Mouse (Mus musculus) heart, adult 10 weeks (tissue): ENCODE results near the gene Cmtm1. TPM values are rescaled to one million over a fixed set of nuclear protein-coding genes. Genes with fewer than 3 reads are reported as not detected.

Experiments
- polyA plus RNA-seq: library from polyadenylated mRNA; stranded (reverse); fragments of 350-450 nt; fragmentation: Illumina TruSeq; extraction: RNeasy Lipid Tissue Mini Kit (QIAGEN cat#74804); gene quantifications from one replicate; pipeline ENCODE4 v1.2.3, GENCODE M21; 2014; ENCODE audit warnings: low read depth, low replicate concordance

Gene Cmtm1
- not detected for polyA plus RNA-seq

DNA sequence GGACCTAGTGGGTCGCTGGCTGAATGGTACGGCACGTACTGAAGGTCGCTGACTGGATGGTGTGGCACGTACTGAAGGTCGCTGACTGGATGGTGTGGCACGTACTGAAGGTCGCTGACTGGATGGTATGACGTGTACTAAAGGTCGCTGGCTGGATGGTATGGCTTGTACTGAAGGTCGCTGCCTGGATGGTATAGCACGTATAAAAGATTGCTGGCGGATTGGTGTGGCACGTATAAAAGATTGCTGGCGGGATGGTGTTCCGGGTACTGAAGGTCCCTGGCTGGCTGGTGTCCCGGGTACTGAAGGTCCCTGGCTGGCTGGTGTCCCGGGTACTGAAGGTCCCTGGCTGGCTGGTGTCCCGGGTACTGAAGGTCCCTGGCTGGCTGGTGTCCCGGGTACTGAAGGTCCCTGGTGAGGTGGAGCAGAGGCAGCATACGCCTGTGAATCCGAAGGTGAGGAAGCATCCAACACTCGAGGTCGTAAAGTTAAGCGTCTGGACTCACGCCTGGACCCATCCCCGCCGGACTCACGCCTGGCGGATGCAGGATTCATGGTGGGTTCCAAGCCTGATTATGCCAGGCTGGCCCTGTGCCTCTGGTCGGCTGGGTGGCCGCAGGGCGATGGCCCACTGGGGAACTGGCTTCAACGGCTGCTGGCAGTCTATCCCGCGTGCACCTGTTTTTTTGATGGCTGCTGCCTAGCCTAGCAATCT lies at the start of gene Cmtm1, which contains the start of gene Gm45711:
Cmtm1 (minus strand) TSS at position 705 of the 715 bp plus-strand sequence.
Gm45711 (minus strand) TSS at position 641 of the 715 bp plus-strand sequence.

DNA sequence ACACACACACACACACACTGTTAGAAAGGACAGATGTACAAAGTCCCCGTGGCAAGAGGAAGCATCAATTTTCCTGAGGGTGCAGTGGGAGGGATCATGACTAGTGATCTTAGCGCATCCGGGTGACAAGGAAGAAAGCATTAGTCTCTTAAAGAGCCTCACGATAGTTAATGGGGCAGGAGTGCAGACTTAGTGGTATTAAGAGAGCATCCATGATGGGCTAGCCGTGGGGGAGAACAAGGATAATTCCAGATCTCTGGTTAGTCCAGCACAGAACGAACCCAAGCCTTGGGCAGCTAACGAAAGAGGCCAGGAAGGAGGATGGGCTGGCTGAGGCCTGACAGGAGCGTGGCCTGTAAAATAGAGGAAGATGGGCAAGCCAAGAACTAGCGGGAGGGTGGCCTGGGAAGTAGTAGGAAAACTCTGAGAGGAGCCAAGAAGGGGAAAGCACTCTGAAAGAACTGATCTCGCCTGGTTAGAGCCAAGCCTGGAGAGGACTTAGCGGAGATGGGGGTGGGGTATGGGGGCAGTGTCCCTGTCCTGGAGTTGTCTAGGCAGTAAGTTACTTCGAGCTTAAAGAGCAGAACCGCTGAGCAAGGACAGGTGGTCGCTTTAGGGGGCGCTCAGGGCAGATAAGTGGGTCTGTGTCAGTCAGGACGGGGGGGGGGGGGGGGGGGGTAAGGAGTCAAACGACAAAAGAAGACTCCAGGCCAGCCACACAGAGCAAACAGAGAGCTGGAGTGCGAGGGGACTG lies 29.5 kb upstream of the Cmtm1 start, which contains the start of gene Cmtm3:
Cmtm3 (plus strand) TSS at position 182 of the 754 bp plus-strand sequence.

DNA sequence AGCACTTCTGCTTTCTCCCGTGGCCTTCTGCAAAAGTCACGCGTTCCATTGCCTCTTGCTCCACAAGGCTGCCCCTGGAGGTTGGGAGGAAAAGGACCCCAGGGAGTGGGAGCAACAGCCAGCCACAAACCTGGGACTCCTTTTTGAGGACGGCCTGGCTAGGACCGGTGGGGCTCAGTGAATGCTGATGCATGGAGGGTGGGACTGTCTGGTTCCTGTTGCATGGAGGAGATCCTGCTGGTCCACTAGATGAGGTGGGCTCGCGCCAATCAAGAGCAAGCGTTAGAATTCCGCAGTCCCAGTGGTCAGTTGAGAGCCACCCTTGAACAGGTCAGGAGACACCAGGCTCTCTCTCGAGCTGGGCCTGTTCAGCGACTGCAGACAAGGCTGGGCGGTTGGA lies 12.0 kb upstream of the Cmtm1 start, which contains the start of gene Cmtm2b:
Cmtm2b (plus strand) TSS at position 301 of the 400 bp plus-strand sequence.

DNA sequence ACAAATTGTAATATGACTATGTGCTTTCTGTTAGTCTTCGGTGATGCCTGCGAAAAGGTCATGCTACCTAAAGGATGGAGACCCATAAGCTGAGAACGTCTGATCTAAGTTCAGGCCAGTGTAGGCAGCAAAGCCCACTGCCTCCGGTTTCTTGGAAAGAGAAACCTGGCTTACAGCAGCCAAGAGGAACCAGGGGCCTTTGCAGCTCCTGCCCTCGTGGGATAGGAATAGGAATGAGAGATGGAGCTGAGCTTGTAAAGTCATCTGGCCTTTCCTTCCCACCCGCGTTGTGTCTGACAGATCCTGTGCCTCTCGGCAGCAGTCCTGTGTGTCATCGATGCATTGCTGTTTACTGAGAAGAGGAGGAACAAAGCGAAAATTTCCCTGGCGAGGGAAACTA lies 11.3 kb upstream of the Cmtm1 start, which contains the start of gene Gm11020:
Gm11020 (plus strand) TSS at position 301 of the 400 bp plus-strand sequence.

DNA sequence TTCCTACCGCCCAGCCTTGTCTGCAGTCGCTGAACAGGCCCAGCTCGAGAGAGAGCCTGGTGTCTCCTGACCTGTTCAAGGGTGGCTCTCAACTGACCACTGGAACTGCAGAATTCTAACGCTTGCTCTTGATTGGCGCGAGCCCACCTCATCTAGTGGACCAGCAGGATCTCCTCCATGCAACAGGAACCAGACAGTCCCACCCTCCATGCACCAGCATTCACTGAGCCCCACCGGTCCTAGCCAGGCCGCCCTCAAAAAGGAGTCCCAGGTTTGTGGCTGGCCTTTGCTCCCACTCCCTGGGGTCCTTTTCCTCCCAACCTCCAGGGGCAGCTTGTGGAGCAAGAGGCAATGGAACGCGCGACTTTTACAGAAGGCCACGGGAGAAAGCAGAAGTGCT lies 16.9 kb downstream of the Cmtm1 start, which contains the start of gene Cmtm2a:
Cmtm2a (minus strand) TSS at position 101 of the 400 bp plus-strand sequence.

DNA sequence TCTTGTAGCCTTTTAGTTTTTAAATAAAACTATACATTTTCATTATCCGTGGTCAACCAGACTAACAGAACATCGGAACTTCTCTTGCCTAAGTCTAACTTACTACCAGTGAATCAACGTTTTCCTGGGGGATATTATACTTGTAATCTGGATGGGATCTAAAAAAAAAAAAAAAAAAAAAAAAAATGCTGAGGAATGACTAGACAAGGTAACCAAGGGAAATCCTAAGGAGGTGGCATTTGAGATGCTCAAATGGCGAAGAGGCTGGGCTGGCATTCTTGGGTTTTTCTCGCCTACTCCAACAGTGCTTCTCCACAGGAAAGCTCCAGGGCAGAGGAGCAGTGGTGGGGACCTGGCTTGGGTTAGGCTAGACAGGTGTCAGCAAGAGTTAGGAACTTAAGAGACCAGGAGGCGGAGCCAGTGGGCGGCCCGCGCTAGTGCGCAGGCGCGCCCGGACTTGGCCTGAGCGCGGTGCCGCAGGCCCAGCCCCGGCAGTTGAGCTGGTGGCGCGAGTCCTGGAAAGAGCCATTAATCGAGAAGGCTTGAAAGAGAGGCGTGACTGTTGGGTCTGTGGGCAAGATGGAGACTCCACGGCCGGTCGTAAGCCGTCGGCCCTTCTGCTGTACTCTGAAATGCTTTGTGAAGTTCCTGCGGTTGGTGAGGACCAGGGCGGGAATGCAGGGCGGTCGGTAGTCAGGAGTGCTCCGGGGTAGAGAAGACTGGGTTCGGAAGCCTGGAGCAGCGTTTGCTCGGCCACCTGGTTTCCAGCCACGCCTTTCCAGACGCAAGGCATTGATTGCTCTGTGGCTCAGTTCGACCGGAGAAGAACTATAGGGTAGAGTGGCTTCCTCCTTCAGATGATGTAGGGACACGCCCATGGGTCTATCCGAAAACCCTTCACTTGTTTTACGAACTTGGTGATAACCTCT lies 59.2 kb downstream of the Cmtm1 start, which contains the start of gene Cklf:
Cklf (plus strand) TSS at position 423 of the 929 bp plus-strand sequence.

DNA sequence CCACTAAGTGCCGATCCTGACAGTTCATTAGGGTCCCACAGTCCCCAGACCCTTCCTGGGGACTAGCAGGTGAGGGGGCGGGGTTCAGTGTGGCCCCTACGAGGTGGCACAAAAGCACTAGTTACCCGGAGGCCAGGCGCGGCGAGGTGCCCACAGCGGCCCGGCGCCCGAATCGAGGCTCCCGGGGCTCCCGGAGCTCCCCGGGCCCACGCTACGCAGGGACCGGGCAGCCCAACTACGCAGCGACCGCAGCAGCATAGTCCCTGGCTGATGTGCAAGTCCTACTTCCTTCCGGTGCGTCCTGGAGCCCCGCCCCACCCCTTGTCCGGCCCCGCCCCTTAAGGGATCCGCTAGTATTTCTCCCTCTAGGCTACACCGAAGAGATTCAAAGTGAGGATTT lies 61.7 kb downstream of the Cmtm1 start, which contains the start of gene Tk2:
Tk2 (minus strand) TSS at position 283 of the 400 bp plus-strand sequence.

Other genes with a start within 250 kb of the Cmtm1 start
- 100 TPM for gene Cdh5, start 208.5 kb downstream of the Cmtm1 start, polyA plus RNA-seq
- 1.4 TPM for gene Bean1, start 139.7 kb downstream of the Cmtm1 start, polyA plus RNA-seq
- gene Tk2, start 61.6 kb downstream of the Cmtm1 start, polyA plus RNA-seq: 12.0 TPM
- gene Cklf, start 59.3 kb downstream of the Cmtm1 start, polyA plus RNA-seq: 4.0 TPM
- gene Cmtm2a, start 17.0 kb downstream of the Cmtm1 start, polyA plus RNA-seq: not detected
- gene Gm45711, start 64 bp downstream of the Cmtm1 start, polyA plus RNA-seq: not detected
- not detected for gene Gm11020, start 11.4 kb upstream of the Cmtm1 start, polyA plus RNA-seq
- gene Cmtm2b, start 12.1 kb upstream of the Cmtm1 start, polyA plus RNA-seq: not detected
- gene Cmtm3, start 29.3 kb upstream of the Cmtm1 start, polyA plus RNA-seq: 21.9 TPM
- gene Cmtm4, start 85.7 kb upstream of the Cmtm1 start, polyA plus RNA-seq: 11.0 TPM
- 46.8 TPM for gene Dync1li2, start 132.9 kb upstream of the Cmtm1 start, polyA plus RNA-seq
- gene Terb1, start 199.8 kb upstream of the Cmtm1 start, polyA plus RNA-seq: not detected
- gene Nae1, start 224.5 kb upstream of the Cmtm1 start, polyA plus RNA-seq: 52.6 TPM
- gene Car7, start 224.5 kb upstream of the Cmtm1 start, polyA plus RNA-seq: 5.7 TPM